Mouse (Mus musculus) embryo, embryonic 10 days (tissue): ENCODE results near the gene Kcna2.
A peak's percentile ranks its signal among the peaks of the same experiment; 100 is the strongest.

Experiments used
- DNase-seq: peaks from one replicate; pipeline ENCODE4 v3.0.0-alpha.2; 2015; ENCODE audit warnings: low spot score

The Kcna2 gene

DNA sequence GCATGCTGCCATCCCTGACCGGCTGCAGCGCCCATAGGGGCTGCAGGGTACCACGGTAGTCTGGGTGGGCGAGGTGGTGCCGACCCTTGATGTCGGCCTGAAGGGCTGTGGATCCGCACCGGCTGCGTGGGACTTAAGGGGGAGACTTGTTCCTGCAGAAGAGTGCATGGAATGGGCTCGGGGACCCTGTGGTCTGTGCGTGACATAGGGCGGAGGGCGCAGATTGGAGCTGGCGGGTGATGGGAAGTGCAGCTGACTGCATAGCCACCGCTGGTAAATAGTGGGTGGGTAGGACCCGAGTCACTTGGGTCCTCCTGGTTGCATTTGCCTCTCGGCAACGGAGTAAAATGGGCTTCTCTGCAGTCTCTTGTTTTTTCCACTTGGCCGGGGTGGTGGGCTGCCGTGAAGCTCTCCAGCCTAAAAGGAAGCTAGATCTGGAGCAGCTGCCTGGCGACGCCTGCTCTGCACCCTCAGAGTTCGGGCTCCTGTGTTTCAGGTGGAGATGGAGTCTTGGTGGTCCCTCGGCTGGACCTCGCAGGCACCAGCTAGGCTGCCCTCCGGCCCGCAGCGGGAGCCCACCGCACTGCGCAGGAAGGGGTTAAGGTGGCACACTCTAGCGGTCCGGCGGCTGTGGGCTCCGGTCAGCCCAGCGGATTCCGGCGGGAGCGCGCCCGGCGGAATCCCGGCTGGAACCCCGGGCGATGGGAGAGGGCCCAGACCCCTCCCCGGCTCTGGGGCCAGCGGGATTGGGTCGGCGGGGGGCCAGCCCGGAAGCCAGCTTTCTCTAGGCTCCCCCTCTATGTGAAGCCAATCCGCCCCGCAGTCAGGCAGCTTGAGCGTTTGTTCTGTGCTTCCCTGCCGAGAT is 1.1 kb downstream of the Kcna2 start:
- peak; percentile 66 for DNase-seq

DNA sequence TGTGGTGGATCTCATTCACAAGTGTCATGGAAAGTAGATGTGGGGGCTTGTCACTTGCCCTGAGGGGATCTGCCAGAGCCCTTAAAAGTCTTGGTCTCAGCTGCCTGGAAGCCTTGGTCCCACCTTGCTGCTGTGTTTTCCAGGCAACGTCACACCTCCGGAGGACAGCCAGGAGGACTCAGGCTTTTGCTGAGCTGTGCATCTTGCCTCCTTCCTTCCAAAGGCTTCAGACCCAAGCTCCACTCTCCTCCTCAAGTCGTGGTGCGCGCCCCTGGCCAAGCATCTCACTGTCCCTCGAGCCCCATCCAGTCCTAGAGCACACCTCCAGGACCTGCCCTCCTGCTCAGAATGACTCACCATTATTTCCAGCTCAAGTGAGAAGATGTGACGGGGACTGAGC is 2.1 kb downstream of the Kcna2 start:
- no peak for DNase-seq

DNA sequence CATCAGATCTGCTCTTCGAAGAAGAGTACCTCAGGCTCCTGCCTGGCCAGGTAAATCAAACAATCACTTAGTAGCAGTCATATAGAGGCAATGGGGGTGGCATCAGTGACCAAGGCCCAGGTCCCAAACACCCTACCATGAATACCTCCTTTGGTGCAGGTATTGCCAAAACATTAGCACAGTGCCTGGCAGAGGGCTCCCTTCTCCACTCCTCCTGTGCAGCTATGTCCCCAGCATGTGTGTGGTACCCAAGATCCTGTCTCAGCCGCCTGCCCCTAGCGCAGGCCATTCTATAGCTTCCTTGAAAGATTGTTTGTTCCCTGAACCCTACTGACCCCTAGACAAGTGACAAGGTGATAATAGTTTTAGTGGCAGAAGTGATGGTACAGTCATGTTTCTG is 2.5 kb downstream of the Kcna2 start:
- no peak for DNase-seq

DNA sequence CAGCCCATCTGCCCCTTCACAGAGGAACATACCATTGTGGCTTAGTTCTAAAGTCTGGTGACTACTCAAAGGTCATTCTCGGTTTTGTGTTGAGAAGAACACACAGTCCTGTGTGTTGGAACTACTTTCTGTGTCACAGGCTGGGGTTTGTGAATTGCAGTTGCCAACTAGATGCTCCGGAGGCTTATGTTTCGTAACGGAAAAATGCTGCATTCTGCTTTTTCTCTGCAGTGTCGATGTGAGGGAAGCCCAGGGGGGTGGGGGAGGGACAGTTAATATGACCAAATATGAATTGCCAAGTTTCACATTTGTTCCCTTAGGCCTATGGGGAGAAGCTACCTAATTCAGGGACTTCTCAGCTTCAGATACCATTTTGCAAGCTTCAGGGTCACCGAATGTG is 5.0 kb downstream of the Kcna2 start:
- DNase-seq, result no peak

DNA sequence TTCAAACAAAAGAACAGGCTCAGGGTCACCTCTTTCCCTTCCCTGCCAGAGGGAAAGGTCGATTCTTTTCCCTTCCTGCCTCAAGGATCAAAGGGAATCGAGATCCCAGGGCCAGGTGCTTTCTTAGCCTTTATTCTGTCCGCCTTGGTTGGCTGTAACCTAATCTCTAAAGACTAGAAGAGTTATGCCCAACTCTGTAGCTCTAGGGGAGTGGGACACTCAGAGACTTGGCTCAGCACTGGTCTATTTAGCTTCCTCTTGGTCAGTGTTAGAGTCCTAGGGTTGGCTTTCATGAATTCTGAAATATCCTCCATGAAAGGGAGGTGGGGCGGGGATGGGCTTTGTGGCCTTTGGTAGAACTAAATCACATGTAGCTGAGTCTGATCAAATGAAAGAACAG is 11.6 kb downstream of the Kcna2 start:
- no peak for DNase-seq

DNA sequence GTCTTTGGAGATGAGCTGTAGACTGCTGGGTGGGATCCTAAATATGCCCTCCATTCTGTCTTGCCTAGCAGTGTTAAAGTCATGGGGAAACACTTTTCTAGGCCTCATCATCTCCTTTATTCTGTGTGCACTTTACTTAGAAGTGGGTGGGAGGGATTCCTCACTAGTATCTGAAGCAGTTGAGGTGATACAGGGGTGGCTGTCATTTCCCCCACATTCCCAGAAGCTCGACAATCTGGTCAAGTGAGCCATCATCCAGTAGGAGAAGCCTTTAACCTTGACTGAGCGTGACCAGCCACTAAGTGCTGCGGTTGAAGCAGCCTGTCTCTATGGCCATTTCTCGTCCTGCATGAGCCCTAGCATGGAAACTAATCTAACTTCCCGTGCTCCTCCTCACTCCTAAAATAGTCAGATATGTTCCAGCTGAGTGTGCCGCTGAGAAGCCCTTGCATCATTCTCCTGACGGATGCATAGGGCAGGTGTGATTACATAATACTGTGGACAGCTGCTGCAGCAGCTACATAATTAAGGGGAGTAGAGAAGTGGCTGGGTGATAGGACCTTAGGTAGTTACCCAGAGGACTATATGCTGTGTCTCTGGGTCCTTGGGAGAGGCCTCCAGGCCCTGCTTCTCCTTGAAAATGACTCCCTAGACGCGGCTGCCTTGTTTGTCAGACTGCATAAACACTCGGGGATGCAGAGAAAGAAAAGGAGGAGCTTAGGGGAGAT is 12.2 kb downstream of the Kcna2 start:
- no peak for DNase-seq

DNA sequence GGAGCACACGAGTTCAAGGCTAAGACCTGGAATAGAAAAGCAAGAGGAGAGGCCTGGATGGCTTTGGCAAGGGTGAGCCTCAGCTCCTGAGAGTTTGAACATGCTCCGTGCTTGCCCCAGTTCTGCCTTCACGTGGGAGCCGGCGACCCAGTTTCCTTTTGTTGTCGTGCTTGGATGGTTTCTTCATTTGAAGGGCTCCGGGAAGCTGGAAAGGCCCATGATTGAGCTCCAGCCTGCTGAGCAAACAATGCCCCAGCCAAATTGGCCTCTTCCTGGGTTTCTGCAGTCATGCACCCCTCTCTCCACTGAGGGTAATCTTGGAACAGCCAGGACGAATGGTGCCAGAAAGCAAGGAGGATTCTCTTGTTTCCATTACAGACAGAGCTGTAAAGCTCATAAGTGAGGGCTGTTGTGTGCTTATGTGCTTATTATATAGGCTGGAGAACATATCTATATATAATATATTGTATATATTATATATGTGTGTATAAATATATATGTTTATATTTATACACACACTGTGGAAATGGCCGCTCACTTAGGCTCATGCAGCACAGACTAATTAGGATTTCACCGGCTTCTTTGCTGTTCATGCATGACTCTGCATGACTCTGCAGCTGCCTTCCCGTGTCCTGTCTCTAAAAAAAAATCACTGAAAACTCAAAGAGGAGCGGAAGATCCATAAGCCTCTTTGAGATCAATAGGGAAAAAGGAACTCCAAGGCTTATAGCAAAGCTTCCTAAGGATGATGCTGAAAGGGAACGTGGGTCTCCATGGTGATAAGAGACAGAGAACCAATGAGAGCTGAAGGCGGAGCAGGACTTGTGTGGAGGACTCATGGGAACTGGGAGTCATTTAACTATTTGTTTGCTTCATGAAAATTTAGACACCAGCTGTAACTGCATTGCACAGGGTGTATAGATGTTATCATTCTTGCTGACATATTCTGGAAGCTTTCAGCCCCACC is 13.1 kb downstream of the Kcna2 start:
- no peak for DNase-seq

DNA sequence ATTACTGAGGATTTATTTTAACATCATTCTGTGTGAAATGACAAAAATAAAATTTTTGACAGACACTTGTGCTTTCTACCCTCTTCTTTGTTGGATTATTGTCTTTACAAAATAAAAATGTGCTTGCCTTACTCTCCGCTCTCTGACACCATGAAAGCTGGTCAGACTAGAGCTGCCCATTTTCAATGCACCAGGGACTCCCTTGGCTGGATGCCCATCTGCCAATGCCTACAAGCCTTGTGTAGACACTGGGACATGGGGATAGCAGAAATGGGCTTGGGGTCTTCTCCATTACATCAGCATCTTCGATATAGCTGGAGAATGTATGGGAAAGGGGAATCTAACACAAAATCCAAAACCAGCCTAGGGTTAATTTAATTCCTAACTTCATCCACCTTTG is 14.0 kb downstream of the Kcna2 start:
- no peak for DNase-seq

DNA sequence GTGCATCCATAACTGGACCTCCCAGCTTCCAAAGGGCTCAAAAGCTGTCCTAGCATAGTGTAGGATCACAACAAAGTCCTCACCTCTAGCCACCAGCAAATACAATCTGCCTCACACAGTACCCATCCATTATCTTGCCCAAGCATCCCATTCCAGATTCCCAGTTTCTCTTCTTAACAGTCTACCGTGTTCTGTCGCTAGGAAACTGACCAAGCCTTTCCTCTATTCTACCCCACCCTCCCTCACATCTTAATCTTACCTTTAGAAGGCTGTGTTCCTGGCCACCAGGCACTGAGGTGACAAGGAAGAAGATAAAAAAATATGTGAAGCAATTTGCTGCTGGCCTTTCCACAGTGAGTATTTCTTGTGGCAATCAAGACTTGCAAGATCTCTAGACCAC is 14.8 kb downstream of the Kcna2 start:
- no peak for DNase-seq

DNA sequence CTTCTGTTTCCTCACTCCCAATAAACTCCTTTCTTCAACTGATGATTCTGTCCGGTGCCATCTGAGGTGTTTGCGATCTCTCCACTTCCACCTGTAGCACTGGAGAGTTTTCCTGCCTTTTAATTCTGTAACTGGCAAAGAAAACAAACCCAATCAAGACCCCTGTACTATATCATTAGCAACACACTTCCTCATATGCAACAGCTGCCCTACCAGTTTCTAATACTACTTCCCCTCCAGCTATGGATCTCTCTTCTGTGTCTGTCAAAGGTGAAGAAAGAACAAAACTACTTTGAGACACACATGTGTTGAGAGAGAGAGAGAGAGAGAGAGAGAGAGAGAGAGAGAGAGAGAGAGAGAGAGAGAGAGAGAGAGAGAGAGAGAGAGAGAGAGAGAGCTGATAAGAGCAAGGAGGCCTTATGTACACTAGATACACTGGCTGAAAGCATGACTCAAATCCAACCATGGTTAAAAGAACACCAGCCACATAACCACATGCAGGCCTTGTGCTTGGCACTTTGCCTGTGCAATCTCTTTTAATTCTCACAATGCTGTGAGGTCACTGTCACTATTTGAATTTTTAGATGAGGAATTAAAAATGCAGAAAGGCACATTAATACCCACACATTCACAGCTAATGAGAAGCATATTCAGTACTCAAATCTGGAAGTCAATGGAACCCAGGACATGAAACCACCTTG is 19.1 kb downstream of the Kcna2 start:
- DNase-seq, result no peak

DNA sequence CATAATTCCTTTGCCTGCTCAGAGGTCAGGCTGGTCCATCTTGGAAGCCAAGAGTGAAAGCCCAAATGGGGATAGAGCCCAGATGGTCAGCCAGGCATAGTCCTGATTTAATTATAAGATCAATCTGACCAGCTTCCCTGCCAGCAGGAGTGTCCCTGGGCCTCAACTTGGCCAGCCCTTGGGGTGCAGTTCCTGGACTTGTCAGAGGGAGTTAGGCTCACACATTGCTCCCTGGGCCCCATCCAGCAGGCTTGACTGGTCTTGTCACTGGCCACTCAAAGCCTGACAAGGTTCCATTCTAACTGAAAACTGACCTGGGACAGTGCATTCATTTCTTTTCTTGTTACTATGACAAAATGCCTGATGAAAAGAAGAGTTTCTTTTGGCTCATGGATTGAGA is 21.4 kb downstream of the Kcna2 start:
- DNase-seq, result no peak

DNA sequence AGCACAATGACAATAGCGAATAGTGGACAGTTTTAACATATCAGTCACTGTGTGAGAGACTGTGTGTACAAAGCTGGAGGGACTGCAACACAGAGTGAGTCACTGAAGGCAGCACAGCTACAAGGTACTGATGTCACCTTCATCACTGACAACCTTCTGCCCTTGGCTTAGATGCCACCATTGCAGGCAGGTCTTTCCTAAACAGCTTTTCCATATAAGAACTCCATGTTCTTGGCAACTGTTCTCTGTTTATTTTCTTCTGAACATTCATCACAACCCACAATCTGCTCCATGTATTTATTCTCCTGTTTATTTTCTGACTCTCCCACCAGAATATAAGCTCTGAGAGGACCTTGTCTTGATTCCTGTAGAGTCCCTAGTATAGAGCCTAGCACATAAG is 26.7 kb downstream of the Kcna2 start:
- no peak for DNase-seq

DNA sequence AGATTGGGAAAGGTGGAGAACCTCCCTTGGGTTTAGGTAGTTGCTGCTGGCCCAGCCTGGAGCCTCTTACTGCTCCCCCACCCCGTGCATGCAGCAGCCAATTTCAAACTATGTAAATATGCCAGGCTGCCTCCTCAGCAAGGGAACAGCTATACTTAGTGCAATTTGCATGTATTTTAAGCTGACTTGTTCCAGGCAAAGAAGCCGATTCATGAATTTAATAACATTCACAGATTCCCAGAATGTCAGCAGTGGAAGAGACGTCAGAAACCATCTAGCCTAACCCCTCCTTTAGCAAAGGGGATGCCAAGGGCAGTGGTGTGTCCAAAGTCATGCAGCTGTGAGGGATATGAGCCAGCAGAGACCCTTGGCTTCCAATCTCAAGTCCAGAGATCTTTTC is 27.5 kb downstream of the Kcna2 start:
- DNase-seq, result no peak

DNA sequence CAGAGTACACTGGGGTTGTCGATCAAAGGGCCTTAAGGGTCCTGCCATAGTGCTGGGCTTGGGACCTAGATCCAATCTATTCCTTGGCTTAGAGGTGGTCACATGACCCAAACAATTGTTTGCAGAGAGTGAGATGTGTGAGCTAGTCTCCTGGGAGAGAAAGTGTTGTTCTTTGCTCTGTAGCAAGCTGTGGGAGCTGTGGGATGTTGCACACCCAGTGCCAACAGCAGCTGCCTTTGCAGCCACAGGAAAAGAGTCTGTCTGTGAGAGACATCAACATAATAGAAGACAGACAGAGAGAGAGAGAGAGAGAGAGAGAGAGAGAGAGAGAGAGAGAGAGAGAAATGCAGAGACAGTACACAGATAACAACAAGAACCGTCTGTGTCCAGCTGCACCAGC is 28.3 kb downstream of the Kcna2 start:
- no peak for DNase-seq

DNA sequence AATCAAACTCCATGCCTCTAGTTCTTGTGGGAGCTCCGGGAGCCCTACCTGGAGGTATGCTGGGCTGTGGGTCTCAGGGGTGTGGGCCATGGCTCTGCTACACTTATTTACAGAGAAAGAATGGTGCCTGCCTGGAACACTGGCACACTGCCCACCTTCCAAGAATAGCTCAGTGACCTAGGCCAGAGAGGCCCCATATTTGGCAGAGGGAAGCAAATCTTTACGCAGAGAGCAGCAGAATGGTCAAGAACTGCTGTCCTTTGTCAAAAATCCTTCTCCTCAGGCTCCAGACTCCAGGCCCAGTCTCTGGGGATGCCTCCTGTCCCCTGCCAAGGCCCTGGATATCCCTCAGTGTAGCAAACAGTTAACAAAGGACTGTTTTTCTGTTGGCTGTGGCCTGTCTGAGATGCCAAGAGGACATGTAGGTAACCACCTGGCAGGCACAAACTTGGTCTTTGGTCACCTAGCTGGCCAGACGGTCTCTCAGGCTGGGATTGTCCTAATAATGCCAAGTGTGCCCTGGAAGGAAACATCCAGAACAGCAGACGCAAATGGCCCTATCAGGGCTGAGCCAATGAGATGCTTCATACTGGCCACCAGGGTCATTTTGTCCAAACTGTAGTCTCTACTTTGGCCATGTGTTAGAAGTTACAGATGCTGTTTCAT is 29.8 kb downstream of the Kcna2 start:
- no peak for DNase-seq

DNA sequence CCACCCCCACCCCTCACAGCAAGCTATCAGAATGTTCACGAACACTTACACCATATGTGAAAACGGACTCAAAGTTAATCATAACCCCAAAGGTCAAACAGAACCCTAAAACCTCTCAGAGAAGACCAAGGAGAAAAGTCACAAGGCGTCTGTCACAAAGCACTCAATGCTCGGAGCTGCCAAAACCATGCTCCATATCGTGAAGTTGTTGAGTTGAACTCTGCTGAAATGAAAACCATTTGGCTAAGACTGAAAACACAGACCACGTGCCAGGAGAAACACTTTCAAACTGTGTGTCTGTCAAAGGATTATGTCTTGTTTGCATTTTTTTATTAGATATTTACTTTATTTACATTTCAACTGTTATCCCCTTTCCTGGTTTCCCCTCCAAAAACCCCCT is 30.9 kb downstream of the Kcna2 start:
- no peak for DNase-seq

DNA sequence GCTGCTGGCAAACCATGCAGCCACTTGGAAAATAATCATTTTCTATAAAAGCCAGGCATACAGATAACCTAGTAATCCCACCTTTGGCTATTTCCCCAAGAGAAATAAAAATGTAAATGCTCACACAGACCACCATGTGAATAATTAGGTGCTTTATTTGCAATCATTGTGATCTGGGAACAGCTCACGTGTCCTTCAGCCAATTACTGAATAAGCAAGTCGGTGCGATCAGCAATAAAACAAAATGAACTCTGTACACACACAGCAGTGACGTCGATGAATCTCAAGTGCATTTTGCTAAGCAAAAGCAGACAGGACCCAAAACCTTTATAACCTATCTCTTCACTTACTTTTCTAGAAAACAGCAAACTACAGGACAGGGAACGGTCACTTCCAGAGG is 31.7 kb downstream of the Kcna2 start:
- DNase-seq, result no peak

DNA sequence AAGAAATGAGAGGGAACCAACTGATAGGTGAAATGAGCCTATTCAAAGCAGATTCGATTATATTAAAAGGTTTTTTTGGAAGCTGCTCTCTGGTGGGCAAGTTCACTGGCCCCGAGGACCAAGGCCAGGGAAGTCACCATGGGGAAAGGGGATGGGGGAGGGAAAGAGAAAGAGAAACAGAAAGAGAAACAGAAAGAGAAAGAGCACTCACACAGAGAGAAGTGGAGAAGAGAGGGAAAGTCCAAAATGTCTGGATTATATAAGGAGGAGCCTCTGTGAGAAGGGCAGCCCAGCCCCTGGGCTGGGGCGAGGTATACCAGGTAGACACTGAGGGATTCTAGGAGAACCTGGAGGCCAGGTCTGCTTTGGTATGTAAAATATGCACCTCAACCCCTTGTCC is 33.5 kb downstream of the Kcna2 start:
- DNase-seq, result no peak

DNA sequence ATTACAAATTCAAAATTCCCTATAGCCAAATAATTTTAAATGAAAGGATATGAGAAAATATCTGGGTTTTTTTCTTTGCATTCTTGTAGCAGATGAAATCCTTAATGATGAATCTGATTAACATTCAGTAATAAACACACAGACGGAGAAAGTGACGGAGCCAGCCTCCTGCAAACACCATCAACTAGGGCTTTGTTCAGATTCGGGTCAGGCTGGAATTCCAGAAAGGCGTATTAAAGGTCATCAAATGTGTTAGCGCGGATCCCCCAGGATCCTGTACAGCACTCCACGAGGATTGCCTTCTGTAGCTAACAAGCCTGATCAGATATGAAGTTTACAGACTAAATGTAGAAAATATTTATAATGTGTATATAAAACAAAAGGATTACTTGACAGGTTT is 46.2 kb downstream of the Kcna2 start:
- DNase-seq, result no peak

DNA sequence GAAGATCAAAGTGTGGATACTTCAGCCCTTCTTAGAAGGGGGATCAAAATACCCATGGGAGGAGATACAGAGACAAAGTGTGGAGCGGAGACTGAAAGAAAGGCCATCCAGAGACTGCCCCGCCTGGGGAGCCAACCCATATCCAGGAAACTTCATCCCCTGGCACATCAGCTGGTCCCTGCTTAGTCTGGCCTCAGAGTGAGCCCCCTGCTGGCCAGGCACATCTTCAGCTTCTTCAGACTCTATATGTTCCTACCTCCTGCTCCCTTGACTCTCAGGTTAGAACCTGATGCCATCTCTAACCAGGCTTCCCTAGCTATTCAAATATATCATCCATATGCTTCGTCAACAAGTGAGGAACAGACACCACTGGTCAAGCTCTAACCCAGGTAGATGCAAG is 48.1 kb downstream of the Kcna2 start:
- DNase-seq, result peak; percentile 65

DNA sequence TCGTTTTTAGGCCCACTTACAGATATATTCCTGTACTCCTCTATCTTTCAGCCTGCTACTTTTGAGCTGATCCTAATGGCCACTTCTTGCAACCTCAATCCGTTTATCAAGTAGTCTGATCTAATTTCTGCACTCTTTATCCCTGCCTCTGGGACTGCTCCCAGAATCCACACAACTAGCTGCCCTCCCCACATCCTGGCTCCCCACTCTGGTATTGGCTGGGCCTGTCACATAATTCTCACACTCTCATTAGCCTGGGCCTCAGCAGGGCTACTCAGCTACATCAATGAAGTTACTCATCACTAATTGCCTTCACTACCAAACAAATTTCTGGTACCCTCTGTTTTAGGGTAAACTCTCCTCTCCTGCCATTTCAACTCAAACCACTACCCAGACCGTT is 49.5 kb downstream of the Kcna2 start:
- DNase-seq, result no peak
